Comparison of ENCODE assay signal across 11 mouse cellular contexts in genomic region chr4:126275681-126276131, GRCm38 (mm10). TPM values are rescaled to one million over a fixed set of nuclear protein-coding genes. Genes with fewer than 3 reads are reported as not detected.
DNase-seq lines count a peak whose midpoint lies in the region; ATAC-seq and TF ChIP-seq lines count a peak whose summit lies in the region.
"Had no signal": no experiment of that assay in that cellular context is flagged by ENCODE, and none has a peak within 500 bp of the region (broad histone marks: within the 10 kb centered on the region; RNA-seq: fewer than 3 reads in every experiment).

No protein-coding gene starts in this region.

- ATAC-seq in kidney, embryonic 15.5 days (replicated peaks; ENCODE audit: low FRiP score) = peak; percentile 51; the same call in 1 of the 2 replicates

- no peak for TF ChIP-seq POLR2A in kidney, adult 2 months (IDR thresholded peaks at IDR 0.05; ENCODE audit: low read depth, low read length)

- H3K27ac ChIP-seq in kidney, embryonic 15.5 days = peak overlapping the region; percentile 46
- no peak overlapping the region for H3K27ac ChIP-seq in kidney, adult 2 months (ENCODE audit: insufficient read depth, low read depth, low read length)
- H3K27ac ChIP-seq: hindbrain, embryonic 13.5 days; liver, embryonic 14.5 days; midbrain, embryonic 10.5 days; neural tube, embryonic 13.5 days had no signal

- DNase-seq in kidney, adult 2 months = no peak
- peak; percentile 53 for DNase-seq in Muller cell, postnatal 12 days (ENCODE audit: inconsistent ontology term)
- peak; percentile 44 for DNase-seq in adrenal gland, postnatal 10 days
- DNase-seq in cerebellum, postnatal 25 days = peak; percentile 81 to 85
- no peak for DNase-seq in T-cell, adult 2 months (ENCODE audit: low spot score)
- DNase-seq in right cerebral cortex, postnatal 14 days = no peak

- no peak overlapping the region for H3K4me2 ChIP-seq in kidney, embryonic 15.5 days
- H3K4me2 ChIP-seq: hindbrain, embryonic 13.5 days; neural tube, embryonic 13.5 days had no signal

- no peak overlapping the region for H3K9ac ChIP-seq in kidney, embryonic 15.5 days
- H3K9ac ChIP-seq: hindbrain, embryonic 13.5 days; liver, embryonic 14.5 days; neural tube, embryonic 13.5 days had no signal

- no peaks in the 10 kb centered on the region for H3K9me3 ChIP-seq in kidney, embryonic 15.5 days (replicated peaks)
- H3K9me3 ChIP-seq: hindbrain, embryonic 13.5 days; midbrain, embryonic 10.5 days; neural tube, embryonic 13.5 days had no signal

- no peaks in the 10 kb centered on the region for H3K27me3 ChIP-seq in kidney, embryonic 15.5 days
- no peaks in the 10 kb centered on the region for H3K27me3 ChIP-seq in kidney, adult 2 months (replicated peaks; ENCODE audit: control insufficient read depth, insufficient read depth, low read length)
- H3K27me3 ChIP-seq: hindbrain, embryonic 13.5 days; neural tube, embryonic 13.5 days had no signal

- 40% methylated on average over 13 of the region's 13 CpGs for WGBS in kidney, embryonic 15.5 days
- WGBS in kidney, adult 2 months = 72% methylated on average over 13 of the region's 13 CpGs

- no peak overlapping the region for H3K4me3 ChIP-seq in kidney, embryonic 15.5 days (replicated peaks)
- no peak overlapping the region for H3K4me3 ChIP-seq in kidney, adult 2 months (ENCODE audit: insufficient read depth, low read depth, low read length)
- H3K4me3 ChIP-seq: hindbrain, embryonic 13.5 days; midbrain, embryonic 10.5 days; neural tube, embryonic 13.5 days had no signal

- no peak for TF ChIP-seq CTCF in kidney, adult 2 months (conservative IDR thresholded peaks at IDR 0.05; ENCODE audit: insufficient read depth, insufficient read length, low read depth, low read length)

- peaks cover 20% of the 10 kb centered on the region for H3K4me1 ChIP-seq in kidney, embryonic 15.5 days
- H3K4me1 ChIP-seq in kidney, adult 2 months (ENCODE audit: control insufficient read depth, insufficient read depth, low read length) = no peaks in the 10 kb centered on the region

- peaks cover 36% of the 10 kb centered on the region for H3K36me3 ChIP-seq in kidney, embryonic 15.5 days
- no peaks in the 10 kb centered on the region; the same call in 1 of the 2 replicates for H3K36me3 ChIP-seq in kidney, adult 2 months (ENCODE audit: control insufficient read depth, insufficient read depth, low read length)

RNA-seq across cellular contexts. Expression of gene Col8a2, which starts 10.9 kb away (rescaled TPM):
- 10.6 and 15.2 TPM in 2 replicates for polyA plus RNA-seq in kidney, embryonic 15.5 days (2015; fragmentation: Nextera tagmentation; extraction: Ambion mirVana)
- 0.27 and 0.31 TPM in 2 replicates for polyA plus RNA-seq in kidney, adult 2 months (2012; rRNA removed)
- 1 to 10 TPM; 5.5 to 5.6 TPM for total RNA-seq in adrenal gland, postnatal 10 days (2021)

RNA-seq across cellular contexts. Expression of gene Trappc3, which starts 13.6 kb away (rescaled TPM):
- polyA plus RNA-seq in kidney, embryonic 15.5 days (2015; fragmentation: Nextera tagmentation; extraction: Ambion mirVana) = 106 and 111 TPM in 2 replicates
- 57.7 and 75.5 TPM in 2 replicates for polyA plus RNA-seq in kidney, adult 2 months (2012; rRNA removed)
- 10 to 100 TPM; 73.1 to 74.8 TPM for total RNA-seq in adrenal gland, postnatal 10 days (2021)

RNA-seq across cellular contexts. Expression of gene Map7d1, which starts 19.6 kb away (rescaled TPM):
- polyA plus RNA-seq in kidney, embryonic 15.5 days (2015; fragmentation: Nextera tagmentation; extraction: Ambion mirVana) = 39.6 and 40.7 TPM in 2 replicates
- polyA plus RNA-seq in kidney, adult 2 months (2012; rRNA removed) = 28.3 and 30.3 TPM in 2 replicates
- 10 to 100 TPM; 60.4 to 72.7 TPM for total RNA-seq in adrenal gland, postnatal 10 days (2021)

RNA-seq across cellular contexts. Expression of gene Adprhl2, which starts 45.8 kb away (rescaled TPM):
- polyA plus RNA-seq in kidney, embryonic 15.5 days (2015; fragmentation: Nextera tagmentation; extraction: Ambion mirVana) = 74.4 and 81.1 TPM in 2 replicates
- 36.0 and 43.0 TPM in 2 replicates for polyA plus RNA-seq in kidney, adult 2 months (2012; rRNA removed)
- total RNA-seq in adrenal gland, postnatal 10 days (2021) = 10 to 100 TPM; 34.0 to 34.9 TPM

RNA-seq across cellular contexts. Expression of gene Tekt2, which starts 49.8 kb away (rescaled TPM):
- 4.7 and 4.9 TPM in 2 replicates for polyA plus RNA-seq in kidney, embryonic 15.5 days (2015; fragmentation: Nextera tagmentation; extraction: Ambion mirVana)
- 1.1 and 2.0 TPM in 2 replicates for polyA plus RNA-seq in kidney, adult 2 months (2012; rRNA removed)
- total RNA-seq in adrenal gland, postnatal 10 days (2021) = 1 to 10 TPM in 1 of 2 experiments, under 1 TPM in 1; 0.57 to 2.8 TPM

Comparison
In these comparisons a context has a peak if more than half of its experiments do, and no peak if none do; other contexts are left out.
1. DNase-seq: peak in Muller cell, postnatal 12 days (single experiment), adrenal gland, postnatal 10 days (single experiment) and cerebellum, postnatal 25 days (2 of 2); none in kidney, adult 2 months (single experiment), T-cell, adult 2 months (single experiment) and right cerebral cortex, postnatal 14 days (single experiment).